Mouse (Mus musculus) kidney, adult 9 months (tissue): Measurements from ENCODE around the gene Masp1.
A peak's percentile ranks its signal among the peaks of the same experiment; 100 is the strongest.

Experiments
- DNase-seq: peaks from one replicate; pipeline ENCODE4 v3.0.0; 2022

The Masp1 gene

DNA sequence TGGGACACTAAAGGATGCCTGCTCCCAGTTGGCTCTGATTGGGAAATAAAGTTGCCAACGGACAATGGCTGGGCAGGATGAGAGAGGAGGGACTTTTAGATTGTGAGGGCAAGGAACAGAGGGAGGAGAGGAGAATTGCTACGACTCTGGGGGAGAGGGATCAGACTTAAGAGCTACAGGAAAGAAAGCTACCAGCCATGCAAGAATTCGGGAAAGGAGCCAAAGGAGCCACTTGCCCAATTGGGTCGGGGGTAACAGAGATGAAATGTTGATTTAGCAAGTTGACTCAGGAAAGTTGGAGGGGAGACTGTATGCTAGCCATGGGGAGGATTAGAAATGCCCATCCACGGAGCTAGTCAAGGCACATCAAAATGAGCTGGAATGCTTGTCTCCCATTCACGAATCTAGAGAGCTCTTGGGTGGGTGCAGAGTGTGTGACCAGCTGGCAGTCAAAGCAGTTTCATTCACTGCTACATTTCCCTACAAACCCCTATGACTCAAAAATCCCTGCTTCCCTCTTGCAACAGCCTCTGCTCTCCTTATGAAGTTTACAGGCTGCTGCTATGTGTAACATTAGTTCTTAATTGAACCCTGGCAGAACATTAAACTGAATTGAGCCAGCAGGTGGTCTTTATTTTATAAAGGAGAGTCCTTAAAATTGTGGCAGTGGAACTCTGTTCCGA, 61.6 kb downstream of the Masp1 start:
- no peak for DNase-seq

DNA sequence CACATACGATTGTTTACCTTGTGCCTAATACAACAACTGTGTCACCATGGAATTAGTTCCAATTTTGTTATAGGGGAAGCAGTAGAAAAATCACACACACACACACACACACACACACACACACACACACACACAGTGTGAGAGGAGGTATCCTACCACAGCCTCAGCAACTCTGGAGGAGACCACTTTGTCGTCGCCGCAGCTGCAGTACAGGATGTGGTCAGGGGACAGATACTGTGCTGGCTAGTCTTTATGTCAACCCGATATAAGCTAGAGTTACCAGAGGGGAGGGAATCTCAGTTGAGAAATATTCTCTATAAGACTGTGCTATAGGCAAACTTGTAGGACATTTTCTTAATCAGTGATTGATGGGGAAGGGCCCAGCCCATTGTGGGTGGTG, 63.3 kb downstream of the Masp1 start:
- no peak for DNase-seq

DNA sequence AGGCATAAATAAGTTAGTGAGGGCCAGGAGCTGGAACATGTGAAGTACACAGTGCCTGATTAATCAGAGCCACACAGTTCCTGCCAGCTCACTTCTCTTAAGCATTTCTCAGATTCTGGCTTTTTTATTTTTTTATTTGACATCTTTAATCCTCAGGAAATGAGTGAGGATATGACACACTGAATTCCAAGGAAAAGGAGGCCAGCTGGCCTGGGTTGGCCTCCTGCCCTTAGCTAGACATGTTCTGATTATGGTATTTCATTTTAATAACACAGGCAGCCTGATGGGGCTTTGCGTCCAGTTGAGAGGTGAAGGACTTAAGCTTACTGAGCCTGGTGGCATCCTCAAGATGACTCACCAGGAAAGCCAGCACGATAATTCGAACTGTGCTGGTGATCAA, 64.1 kb downstream of the Masp1 start:
- DNase-seq = peak; percentile 40

DNA sequence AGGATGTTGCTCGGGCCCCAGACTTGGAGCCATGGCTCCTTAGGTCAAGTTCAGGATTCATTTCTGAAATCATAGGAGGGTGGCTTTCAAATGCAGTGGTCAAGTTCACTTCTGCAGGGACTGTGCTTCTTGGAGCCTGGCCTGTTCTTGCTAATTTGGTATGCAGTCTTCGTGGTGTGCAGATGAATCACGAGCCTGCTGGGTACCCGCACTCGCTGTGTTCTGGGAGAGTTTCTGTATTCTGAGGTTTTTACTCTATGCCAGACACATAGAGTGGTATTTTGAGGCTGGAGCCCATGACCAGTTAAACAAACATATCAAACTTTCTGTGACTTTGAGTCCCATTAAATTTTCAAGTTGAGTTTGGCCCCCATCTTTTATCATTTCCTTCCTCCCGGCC, 66.2 kb downstream of the Masp1 start:
- DNase-seq = no peak

DNA sequence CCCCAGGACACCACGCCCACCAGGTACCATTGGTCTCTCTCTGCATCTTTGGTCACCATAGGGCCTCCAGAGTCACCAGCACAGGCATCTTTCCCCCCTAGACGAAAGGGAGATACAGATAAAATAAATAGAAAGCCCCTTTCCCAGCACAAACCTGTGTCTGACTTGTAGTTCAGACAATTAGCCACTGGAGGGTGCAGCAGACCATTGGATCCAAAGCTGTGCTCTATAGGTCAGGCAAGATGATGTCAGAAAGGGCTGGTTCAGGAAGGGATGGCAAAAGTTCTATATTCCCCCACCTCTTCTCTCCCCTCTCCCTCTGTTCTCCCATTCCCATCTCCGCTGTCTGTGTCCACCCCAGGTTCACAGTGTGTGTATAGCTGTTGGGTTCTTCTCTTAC, 68.1 kb downstream of the Masp1 start:
- peak; percentile 49 for DNase-seq

DNA sequence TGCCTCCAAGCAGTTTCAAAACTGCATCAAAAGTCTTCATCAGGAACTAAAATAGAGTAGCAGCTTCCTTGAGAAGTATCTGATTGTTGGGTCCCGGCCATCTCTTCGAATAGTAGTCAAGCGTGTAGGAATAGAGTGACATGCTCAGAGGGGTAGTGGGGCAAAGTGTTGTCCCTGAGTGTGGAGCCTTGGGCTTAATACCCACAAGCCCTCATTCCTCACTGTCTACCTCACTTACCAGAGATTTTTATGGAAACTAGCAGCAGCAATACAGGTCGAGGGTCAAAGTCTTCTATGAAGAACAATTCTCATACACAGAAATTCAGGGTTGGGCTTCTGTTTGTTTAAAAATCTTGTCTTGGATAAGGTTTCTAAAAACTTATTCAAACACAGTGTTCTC, 69.8 kb downstream of the Masp1 start:
- no peak for DNase-seq

DNA sequence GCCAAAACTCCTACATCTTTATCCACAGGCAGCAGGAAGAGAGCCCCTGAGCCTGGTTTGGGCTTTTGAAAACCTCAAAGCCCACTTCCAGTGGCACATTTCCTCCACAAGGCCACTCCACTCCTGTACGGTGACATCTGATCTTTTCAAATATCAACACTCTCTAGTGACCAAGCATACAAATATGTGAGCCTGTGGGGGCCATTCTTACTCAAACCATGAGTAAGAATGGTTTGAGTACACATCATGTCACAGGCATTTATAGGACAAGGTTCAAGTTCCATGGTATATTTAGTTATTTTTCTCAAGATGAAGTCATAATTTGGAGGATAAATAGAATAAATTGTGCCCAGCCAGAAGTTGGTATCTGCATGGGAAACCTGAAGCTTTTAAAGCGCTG, 70.7 kb downstream of the Masp1 start:
- DNase-seq = no peak

DNA sequence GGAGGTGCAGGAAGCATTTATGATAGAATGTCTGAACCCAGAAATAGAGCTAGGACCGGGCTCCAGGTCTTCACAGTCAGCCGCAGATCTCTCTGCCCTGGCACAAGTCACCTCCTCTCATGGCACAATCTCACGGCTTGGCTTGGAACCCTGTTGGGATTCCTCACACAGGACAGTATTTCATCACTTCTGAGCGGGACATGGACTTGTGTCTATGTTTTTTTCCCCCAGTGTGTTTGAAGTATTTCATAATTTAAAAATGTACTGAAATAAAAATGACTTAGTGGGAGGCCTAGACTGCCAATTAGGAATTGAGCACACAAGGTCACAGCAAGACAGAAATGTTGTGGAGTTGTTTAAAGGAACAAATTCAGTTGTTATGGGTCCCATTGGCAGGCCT, 76.4 kb downstream of the Masp1 start:
- peak; percentile 3 for DNase-seq

DNA sequence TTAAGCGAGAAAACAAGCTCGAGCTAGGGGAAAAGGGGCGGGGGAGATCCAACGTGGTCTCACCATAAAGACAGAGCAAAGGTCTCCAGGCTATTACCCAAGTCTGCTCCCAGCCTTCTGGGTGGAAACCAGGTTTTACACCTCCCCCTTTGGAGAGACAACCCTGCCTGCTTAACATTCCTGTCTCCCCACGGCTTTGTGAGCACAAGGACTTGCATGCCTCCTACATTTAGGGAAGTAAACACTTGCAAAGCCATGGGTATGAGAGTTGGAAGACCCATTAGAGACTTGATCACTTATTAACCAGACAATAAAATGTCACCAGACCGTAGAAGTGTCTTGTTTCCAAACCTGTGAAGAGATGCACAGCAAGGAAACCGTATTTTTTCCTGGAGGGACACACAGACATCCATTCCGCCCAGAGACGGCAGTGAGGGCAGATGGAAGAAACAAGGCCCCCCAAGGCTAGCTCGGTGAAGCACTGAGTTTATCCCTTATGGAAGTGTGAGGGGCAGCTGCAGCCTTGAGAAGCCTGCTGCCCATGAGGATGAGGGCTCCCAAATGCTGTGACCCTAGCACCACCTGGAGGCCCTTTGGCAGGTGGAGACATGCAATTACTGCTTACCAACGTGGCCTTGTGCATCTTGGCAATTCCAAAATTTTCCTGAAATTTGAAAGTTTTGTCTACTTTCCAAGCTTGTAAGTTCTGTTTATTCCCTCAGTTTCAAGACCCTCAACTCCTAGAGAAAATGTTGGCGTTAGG, 83.0 kb downstream of the Masp1 start:
- peak; percentile 14 for DNase-seq

DNA sequence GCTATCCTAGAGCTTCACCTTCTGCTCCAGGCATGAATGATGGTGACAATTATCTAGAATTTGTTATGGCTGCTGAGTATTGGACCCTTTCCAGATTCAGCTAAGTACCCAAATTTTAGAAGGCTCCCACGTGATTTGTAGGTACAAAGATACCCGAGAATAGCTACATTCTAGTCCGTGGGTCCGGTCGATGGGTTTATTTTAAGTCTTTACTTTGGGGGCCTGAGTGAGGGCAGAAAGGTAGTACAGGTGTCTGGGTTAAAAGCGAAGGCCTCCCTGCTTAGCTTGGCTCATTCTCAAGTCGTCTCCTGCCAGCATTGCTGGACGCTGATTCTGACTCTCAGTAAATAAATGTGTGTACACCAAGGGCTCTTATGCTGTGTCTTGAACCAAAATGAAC, 90.6 kb downstream of the Masp1 start:
- no peak for DNase-seq

DNA sequence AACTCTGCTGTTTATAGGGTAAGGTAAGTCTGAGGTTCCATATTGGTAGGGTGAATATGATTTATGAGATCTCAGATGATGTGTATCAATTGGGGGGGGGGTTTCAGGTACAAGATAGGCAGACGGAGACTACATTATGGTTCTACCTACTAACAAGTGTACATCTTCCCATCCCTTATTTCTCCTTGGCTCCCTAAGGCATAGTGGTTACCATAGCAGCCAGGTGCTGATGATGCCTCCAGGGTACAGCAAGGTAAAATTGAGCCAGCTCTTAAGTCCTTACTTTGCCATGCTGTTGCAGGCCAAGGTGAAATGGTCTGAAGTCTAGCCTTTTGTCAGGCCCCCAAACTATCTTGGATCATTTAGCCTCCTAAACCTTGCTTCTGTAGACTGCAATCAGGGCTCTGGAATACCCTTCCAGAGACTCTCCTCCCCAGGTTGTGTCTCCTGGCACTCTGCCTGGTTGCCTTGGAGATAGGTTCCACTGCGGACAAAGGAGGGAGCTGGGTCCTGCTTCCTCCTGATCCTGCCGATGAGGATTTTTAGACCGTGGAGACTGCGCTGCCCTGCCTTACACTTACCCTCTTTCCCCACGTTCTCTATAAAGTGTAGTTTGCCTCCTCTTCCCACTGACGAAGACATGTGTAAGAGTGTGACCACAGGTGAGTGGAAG, 91.8 kb downstream of the Masp1 start, which contains the start of gene Rtp1:
Gene Rtp1 (plus strand): TSS at position 487 of the 673 bp plus-strand sequence.
- no peak for DNase-seq

DNA sequence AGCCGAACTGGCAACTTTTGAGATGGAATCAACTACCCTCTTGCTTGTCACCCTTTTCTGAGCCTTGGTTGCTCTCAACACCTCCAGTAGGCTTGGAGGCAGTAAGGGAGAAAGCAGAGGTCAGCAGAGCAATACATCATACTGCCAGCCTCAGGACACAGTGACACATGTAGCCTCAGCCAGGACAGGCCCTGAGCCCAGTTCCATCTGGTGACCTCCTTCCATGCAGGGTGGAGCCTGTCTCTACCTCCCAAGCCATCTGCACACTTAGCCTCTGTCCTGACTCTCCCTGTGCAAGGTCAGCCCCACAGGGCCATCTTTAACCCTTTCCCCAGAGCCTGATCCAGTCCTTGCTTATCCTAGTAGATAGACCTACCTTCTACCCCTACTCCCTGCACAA, 92.9 kb downstream of the Masp1 start:
- DNase-seq = no peak

DNA sequence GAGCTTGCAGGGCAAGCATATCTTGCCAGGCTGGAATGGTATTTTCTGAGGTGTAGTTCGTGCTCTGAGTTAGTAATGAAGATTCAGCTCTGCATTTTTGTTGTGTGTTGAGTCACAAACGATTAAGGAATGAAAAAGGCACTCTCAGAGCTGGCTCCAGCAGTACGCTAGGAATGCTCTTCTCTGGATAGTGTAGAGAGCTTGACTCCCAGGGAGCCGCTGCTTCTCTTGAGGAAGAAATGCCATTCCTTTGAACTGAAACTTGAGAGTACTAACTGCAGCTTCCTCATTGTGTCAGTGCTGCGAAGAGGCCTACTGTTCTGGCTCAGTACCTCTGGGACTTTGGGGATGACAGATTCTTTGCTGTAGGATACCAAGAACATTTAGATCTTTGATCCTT, 96.8 kb downstream of the Masp1 start:
- no peak for DNase-seq

DNA sequence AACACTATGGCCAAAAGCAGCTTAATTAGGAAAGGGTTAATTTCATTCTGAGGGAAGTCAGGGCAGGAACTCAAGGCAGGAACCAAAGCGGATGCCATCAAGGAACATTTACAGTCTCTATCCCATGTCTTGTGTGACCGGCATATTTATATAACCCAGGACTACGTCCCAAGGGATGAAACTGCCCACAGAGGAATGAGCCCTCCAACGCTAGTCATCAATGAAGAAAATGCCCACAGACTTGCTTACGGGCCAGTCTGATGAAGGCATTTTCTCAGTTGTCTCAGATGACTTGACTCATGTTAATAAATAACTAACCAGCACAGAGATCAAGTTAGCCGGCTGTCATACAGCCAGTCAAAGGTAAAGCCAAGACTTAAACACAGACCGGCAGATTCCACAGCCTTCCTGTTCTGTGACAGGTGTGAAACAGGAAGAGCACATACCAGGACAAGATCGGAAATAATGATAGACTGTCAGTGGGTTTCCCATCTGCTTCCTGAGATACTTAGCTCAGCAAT, 101.0 kb downstream of the Masp1 start:
- peak; percentile 44 for DNase-seq

DNA sequence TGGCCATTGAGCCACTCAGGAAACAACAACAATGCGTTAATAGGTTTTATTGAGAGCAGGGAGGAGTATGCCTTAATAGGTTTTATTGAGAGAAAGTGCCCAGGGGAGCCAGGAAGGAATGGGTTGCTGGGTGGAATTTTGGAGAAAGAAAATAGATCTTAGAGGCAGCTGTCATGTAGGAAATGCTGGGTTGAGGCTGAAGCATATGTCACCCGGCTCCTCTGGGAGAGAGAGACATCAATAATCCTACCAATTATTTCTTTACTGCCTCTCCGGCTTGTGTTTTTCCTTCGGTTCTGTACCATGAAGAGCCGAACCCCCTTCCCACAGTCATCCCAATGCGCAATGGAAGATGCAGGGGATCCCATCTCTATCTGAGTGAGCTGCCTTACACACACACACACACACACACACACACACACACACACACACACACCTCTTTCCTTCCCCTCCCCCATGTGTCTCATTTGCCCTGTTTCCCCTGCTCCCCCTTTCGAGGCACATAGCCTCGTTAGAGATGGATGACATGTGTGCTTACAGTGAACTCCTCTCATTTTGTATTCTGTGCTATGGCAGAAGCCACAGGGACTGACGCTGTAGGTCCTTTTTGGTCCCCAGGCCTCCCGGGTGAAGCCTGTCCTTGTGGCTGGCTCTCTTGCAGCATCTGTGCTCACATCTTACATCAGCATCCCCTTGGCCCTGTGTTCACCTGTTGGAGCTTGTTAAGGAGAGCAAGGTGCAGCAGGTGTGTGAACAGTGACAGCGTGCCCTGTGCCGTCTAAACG, 103.0 kb downstream of the Masp1 start:
- DNase-seq = no peak

DNA sequence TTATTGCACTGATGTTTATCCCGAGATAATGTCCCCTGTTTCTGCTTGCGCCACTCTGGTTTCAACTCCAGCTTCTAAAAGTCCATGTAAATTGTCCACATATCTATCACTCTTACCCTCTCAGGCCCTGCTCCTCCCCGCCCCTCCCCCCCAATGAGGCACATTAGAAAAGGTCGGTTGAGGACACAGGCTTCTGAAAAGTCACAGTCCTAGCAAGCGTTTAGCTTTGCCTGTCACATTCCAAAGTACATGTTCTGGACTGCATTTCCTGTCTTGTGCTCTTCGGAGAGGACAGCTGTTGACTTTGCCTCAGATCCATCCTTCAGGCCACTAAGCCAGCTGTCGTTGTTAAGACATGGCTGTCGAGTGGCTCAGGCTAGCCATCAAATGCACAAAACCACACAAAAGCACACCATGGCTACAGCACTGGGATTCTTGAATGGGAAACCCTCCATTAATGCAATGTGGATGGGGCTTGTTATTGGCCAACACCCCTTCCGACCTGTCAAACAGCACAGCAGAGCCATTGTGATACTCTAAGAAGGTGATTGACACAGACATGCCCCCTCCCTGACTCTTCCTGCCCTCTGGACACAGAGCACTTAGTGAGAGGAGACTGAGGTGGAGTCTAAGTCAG, 103.8 kb downstream of the Masp1 start:
- peak; percentile 45 for DNase-seq

DNA sequence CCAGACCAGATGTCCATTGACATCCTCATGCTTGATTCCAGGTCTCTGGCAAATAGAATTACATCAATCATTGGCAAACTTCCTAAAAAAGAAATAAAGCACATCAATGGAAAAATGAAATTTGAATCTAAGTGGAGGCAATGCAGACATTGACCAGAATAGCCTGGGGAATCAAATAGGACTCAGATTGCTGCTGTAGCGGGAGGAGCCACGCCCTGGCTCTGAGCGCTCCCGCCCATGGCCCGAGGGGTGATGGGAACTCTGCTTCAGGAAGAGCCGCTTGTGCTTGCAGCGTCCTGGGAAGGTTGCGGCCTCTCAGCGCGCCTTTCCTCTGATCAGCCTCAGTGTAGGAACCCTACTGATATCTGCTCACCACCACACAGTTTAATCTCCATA, 104.4 kb downstream of the Masp1 start:
- DNase-seq = peak; percentile 25

DNA sequence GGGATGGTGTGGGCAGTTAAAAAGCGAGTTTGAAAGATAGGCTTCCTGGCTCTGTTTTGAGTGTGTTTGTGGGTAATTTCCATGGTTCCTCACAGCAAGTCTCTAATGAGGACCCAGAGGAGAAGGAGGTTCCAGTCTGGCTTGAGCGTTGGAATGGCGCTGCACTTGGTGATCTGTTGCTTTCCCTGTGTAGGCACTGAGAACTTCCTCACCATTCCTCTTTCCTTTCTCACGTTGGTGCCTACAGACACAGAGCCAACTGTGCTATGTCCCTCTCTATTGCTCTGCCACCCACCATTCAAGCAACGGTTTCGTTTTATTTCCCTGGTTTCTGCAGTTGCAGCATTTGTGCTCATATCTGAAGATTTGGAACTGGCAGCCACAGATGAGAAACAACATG, 107.7 kb downstream of the Masp1 start:
- DNase-seq = no peak

DNA sequence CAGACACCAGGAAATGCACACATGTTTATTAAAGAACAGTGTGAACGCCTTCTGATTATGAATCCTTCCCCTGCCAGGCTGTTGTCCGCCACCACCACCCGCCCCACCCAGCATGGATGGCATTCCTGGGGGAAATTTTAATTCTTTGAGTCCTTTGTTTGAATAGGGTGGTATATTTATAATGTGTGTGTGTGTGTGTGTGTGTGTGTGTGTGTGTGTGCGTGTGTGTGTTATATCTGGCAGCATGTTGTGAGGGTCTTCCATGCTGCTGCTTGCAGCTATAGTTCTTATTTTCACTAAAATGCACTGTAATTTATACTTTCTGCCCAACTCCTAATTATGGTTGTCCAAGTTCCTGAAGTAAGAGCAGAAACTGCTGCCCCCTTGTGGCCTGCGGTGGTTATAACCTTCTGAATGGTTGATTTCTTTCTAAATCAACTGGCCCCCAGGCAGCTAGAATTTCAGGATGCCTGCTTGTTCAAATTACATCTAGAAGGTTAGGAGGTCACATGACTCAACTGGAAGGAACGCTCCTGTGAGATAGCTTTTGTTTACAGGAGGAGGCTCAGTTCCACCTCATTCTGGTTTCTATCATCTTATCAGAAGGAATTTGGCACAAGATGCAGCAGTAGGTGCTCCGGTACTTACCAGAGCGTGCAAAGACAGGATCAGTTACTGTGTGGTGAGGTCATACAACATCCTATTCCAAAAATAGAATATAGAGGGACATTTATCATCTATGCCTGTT, 117.4 kb downstream of the Masp1 start:
- DNase-seq = peak; percentile 77

DNA sequence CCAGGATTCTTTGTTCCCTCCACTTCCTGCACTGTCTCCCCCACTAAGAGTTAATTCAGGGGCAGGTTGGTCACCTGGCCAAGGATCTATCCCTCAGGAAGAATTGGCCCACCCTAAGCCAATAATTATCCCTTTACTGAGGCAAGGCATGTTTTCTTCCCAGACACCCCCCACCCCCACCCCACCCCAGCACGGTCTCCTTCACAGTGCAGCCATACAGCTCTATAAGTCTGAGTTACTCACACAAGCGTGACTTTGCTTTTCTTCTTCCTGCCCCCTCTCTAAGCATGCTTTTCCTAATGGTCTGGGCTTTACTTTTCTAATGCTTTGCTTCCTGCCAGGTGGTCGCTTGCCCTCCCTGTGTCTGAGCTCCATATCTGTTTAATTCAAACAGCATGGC, 118.7 kb downstream of the Masp1 start:
- DNase-seq = no peak

DNA sequence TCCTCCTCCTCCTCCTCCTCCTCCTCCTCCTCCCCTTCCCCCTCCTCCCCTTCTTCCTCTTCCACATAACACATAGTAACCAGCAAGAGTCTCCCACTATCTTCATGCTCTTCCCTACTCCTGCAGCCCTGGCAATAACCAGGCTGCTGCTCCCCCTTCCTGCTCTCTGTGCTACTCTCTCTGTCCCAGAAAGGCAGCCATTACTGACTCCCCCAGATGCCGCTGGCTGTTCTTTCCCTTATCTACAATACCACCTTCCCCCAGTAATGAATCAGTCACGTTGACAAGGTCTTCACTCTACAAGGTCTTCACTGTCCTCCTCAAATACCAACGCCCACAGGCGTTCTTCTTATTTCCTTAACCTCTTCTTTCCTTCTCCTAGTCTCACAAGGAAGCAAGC, 119.2 kb downstream of the Masp1 start:
- DNase-seq = no peak
